ENCODE assay signal across 30 mouse cellular contexts in genomic region chr6:41527402-41527801, GRCm38 (mm10). TPM values are rescaled to one million over a fixed set of nuclear protein-coding genes. Genes with fewer than 3 reads are reported as not detected.
DNase-seq lines count a peak whose midpoint lies in the region; ATAC-seq lines count a peak whose summit lies in the region.
"Had no signal": no experiment of that assay in that cellular context is flagged by ENCODE, and none has a peak within 500 bp of the region (broad histone marks: within the 10 kb centered on the region; RNA-seq: fewer than 3 reads in every experiment).

No protein-coding gene starts in this region.

- DNase-seq in kidney, postnatal 36 days = no peak
- no peak for DNase-seq in right cerebral cortex, postnatal 14 days
- no peak for DNase-seq in adrenal gland, postnatal 4 days (ENCODE audit: low spot score in 2 of 2)
- DNase-seq: adrenal gland, postnatal 10 days; adrenal gland, postnatal 36 days; cerebellum, adult 11 months; cerebellum, adult 2 months; cerebellum, adult 9-11 months; cerebellum, postnatal 25 days; embryo, embryonic 11 days; gastrocnemius, postnatal 25 days; heart, adult 2 months; heart, postnatal 14 days; heart, postnatal 4 days had no signal

- peak; percentile 42; the same call in 1 of the 2 replicates for ATAC-seq in common myeloid progenitor, adult 5-6 weeks (replicated peaks; ENCODE audit: low read depth, poor library complexity, severe bottlenecking)
- peak; percentile 65 for ATAC-seq in granulocyte monocyte progenitor cell, adult 5-6 weeks (replicated peaks; ENCODE audit: poor library complexity, severe bottlenecking)
- ATAC-seq in inflammation-experienced regulatory T-cells, adult 6 months = peak; percentile 30
- ATAC-seq: forebrain, embryonic 15.5 days; Patski had no signal

RNA-seq across cellular contexts. Expression of gene Prss2, which starts 5.8 kb away (rescaled TPM):
- total RNA-seq in common myeloid progenitor, adult 5-6 weeks (2017) = not detected in 2 replicates
- total RNA-seq in granulocyte monocyte progenitor cell, adult 5-6 weeks (2014; fragmentation: Nextera tagmentation) = not detected in 2 replicates
- total RNA-seq in granulocyte monocyte progenitor cell, adult 5-6 weeks (2017) = not detected in 2 replicates
- 1 to 10 TPM in 2 of 3 experiments, under 1 TPM in 1; 0.45 to 4.0 (median 2.7) TPM for polyA plus RNA-seq in inflammation-experienced regulatory T-cells, adult 6 months (2017; shearing (Covaris generic))
- 100 to 1,000 TPM in 1 of 2 experiments, not detected in 1; 892 TPM for total RNA-seq in adrenal gland, postnatal 4 days (2021)
- total RNA-seq: adrenal gland, adult 18-20 months; adrenal gland, postnatal 10 days; adrenal gland, postnatal 36 days; ES-E14; gastrocnemius, adult 8-10 months; gastrocnemius, postnatal 25 days; heart, adult 2 months; heart, postnatal 14 days; heart, postnatal 4 days had no signal
- polyA plus RNA-seq: cerebellum, adult 2 months; embryonic facial prominence, embryonic 10.5 days; embryonic facial prominence, embryonic 13.5 days; erythroblast, embryonic 14.5 days; forebrain, embryonic 12.5 days; forebrain, embryonic 15.5 days; heart, adult 2 months; heart, embryonic 10.5 days; heart, embryonic 13.5 days; hindbrain, embryonic 12.5 days; hindbrain, embryonic 15.5 days; Patski had no signal
